Mouse (Mus musculus) midbrain, embryonic 14.5 days (tissue): Measurements from ENCODE around the gene Cfap58. TPM values are rescaled to one million over a fixed set of nuclear protein-coding genes. Genes with fewer than 3 reads are reported as not detected.
A peak's percentile ranks its signal among the peaks of the same experiment; 100 is the strongest.

Experiments
- ATAC-seq: fragments of 200-750 bp; cut with Nextera tagmentation; 2 replicates; pipeline ENCODE4 v1.8.0; 2017; ENCODE audit warnings: moderate number of reproducible peaks, moderate library complexity; ENCODE audit not compliant: low FRiP score, low TSS enrichment
- DNase-seq: peaks from one replicate; pipeline ENCODE4 v3.0.0-alpha.2; 2015
- H3K27ac ChIP-seq: fragments of 300-500 bp; sonication (generic); replicated peaks from 2 replicates; pipeline ENCODE4 v1.5.1; 2014; ENCODE audit warnings: mild to moderate bottlenecking, low read depth, low read length, moderate library complexity
- H3K27me3 ChIP-seq: fragments of 300-500 bp; sonication (generic); 2 replicates; pipeline ENCODE4 v1.6.1; 2014; ENCODE audit warnings: low read length, control low read depth, mixed read lengths; ENCODE audit not compliant: control insufficient read depth, insufficient read depth
- H3K36me3 ChIP-seq: fragments of 300-500 bp; sonication (generic); 2 replicates; pipeline ENCODE4 v1.6.1; 2014; ENCODE audit warnings: low read length, control low read depth; ENCODE audit not compliant: control insufficient read depth, insufficient read depth
- H3K4me1 ChIP-seq: fragments of 300-500 bp; sonication (generic); 2 replicates; pipeline ENCODE4 v1.6.1; 2014; ENCODE audit warnings: mild to moderate bottlenecking, antibody characterized with exemption, low read length, control low read depth; ENCODE audit not compliant: control insufficient read depth, insufficient read depth
- H3K4me2 ChIP-seq: fragments of 300-500 bp; sonication (generic); 2 replicates; pipeline ENCODE4 v1.6.1; 2014; ENCODE audit warnings: mild to moderate bottlenecking, low read length, moderate library complexity
- H3K4me3 ChIP-seq: fragments of 300-500 bp; sonication (generic); replicated peaks from 2 replicates; pipeline ENCODE4 v1.5.1; 2014; ENCODE audit warnings: low read depth, low read length
- H3K9ac ChIP-seq: fragments of 300-500 bp; sonication (generic); replicated peaks from 2 replicates; pipeline ENCODE4 v1.6.1; 2014; ENCODE audit warnings: mild to moderate bottlenecking, low read length, moderate library complexity
- H3K9me3 ChIP-seq: fragments of 300-500 bp; sonication (generic); 2 replicates; pipeline ENCODE4 v1.6.1; 2016; ENCODE audit warnings: low read length, control low read depth, mixed read lengths; ENCODE audit not compliant: control insufficient read depth
- WGBS: fragments of 180-500 bp; shearing (Covaris S2); extraction: QIAGEN DNeasy Blood & Tissue Kit; methylation state at CpG from one replicate; pipeline ENCODE4 v1.1.7; 2014; 5-methylcytosine and 5-hydroxymethylcytosine counted together
- polyA plus RNA-seq: library from polyadenylated mRNA; unstranded; fragments of >200 nt; fragmentation: Nextera tagmentation; extraction: Ambion mirVana; gene quantifications from 2 replicates; pipeline ENCODE4 v1.2.1, GENCODE M21; 2014

Cfap58 gene
- polyA plus RNA-seq, 1 experiment from 2014 or later = 0.89 TPM

DNA sequence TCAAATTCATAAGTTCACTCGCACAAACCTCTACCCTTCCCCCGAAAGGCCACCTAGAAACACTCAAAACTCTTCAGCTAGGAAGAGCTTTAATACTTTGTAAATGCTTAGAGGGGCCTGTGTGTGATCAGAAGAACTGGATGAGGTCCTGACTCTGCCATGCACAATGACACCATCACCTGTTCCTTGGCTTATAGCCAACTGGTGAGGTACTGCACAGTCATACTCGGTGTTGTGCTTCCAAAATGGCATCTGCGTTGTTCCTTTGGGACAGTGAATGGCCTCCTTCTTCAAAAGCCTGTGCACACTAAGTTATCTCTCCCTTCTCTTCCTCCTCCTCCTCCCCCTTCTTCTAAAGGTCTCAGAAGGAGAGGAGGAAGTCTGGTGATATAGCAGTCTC, 26.7 kb upstream of the Cfap58 start:
- peak overlapping the region; percentile 95 for H3K27ac ChIP-seq
- peaks cover 20% of the 10 kb centered on the region for H3K4me1 ChIP-seq
- no peak overlapping the region for H3K4me2 ChIP-seq
- DNase-seq (no peak), ATAC-seq (no peak)
- WGBS = 91% methylated on average over 4 of the region's 4 CpGs
- H3K4me3 ChIP-seq = no peak overlapping the region
- no peaks in the 10 kb centered on the region for H3K27me3 ChIP-seq
- H3K9ac ChIP-seq = no peak overlapping the region
- no peaks in the 10 kb centered on the region for H3K9me3 ChIP-seq
- H3K36me3 ChIP-seq = no peaks in the 10 kb centered on the region

DNA sequence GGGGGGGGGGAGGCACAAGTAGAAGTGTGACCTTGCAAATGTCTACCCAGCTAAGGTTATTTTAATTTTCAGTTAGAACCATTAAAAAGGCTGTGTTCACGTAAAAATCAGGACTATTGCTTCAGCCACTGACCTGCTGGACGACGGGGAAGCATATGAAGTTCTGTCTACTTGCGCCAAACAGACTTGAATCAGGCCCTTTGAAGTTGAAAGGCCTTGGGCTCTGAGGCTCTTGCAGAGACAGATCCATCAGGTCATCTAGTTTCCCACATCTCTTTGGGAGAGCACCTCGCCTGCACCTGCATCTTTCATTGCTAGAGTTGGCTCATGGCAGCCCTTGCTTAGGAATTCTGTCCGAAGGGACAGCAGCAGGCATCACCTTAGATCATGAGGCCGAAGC, 24.1 kb upstream of the Cfap58 start:
- H3K27ac ChIP-seq = no peak overlapping the region
- no peak overlapping the region for H3K4me2 ChIP-seq
- no peak for ATAC-seq
- peaks cover 36% of the 10 kb centered on the region for H3K4me1 ChIP-seq
- 92% methylated on average over 7 of the region's 7 CpGs for WGBS
- no peaks in the 10 kb centered on the region for H3K9me3 ChIP-seq
- no peak overlapping the region for H3K4me3 ChIP-seq
- H3K9ac ChIP-seq = no peak overlapping the region
- no peak for DNase-seq
- no peaks in the 10 kb centered on the region for H3K27me3 ChIP-seq
- H3K36me3 ChIP-seq = no peaks in the 10 kb centered on the region

DNA sequence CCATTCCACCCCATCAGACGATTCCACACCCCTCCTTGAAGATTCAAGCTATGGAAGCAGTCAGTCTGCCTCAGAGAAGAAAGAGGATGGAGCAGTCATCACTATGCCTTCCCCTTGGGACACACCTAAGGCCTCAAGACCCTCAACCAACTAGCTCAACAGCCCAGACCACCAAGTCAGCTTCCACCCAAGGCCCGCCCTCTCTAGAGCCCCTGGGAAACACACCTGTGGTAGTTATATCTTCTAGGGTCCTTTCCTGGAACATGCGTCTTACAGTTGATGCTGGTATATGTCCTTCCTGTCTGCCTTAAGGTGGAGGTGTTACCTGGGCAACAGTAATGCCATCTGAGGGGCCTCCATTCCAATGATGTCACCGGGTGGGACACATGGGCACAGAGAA, 23.3 kb upstream of the Cfap58 start:
- ATAC-seq (no peak), DNase-seq (no peak)
- no peak overlapping the region for H3K4me2 ChIP-seq
- no peaks in the 10 kb centered on the region for H3K27me3 ChIP-seq
- no peaks in the 10 kb centered on the region for H3K36me3 ChIP-seq
- 97% methylated on average over 4 of the region's 4 CpGs for WGBS
- no peak overlapping the region for H3K9ac ChIP-seq
- peaks cover 30% of the 10 kb centered on the region for H3K4me1 ChIP-seq
- no peak overlapping the region for H3K27ac ChIP-seq
- H3K4me3 ChIP-seq = no peak overlapping the region
- H3K9me3 ChIP-seq = no peaks in the 10 kb centered on the region

DNA sequence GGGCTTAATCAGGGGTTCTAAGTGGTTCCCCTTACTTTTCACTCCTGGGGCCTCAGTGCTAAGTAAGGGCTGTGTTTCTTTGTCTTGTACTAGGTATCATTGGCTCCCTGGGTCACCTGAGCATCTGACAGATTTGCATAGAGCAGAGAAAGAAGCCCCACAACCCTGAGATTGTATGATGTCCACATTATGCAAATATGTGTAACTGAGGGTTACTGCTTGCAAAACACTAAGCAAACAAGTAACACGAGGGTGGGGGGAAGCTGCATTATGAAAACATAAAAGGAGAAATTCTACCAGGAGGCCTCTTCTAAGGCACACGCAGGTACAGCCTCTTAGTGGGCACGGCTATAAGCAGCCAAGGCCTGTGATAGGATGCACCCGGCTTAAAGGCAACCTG, 22.2 kb upstream of the Cfap58 start:
- Histone ChIP-seq H3K9ac (no peak overlapping the region), H3K27ac (no peak overlapping the region), H3K27me3 (no peaks in the 10 kb centered on the region), H3K36me3 (no peaks in the 10 kb centered on the region), H3K9me3 (no peaks in the 10 kb centered on the region), H3K4me2 (no peak overlapping the region), H3K4me3 (no peak overlapping the region), H3K4me1 (peaks cover 24% of the 10 kb centered on the region)
- 85% methylated on average over 4 of the region's 4 CpGs for WGBS
- DNase-seq = no peak
- no peak for ATAC-seq

DNA sequence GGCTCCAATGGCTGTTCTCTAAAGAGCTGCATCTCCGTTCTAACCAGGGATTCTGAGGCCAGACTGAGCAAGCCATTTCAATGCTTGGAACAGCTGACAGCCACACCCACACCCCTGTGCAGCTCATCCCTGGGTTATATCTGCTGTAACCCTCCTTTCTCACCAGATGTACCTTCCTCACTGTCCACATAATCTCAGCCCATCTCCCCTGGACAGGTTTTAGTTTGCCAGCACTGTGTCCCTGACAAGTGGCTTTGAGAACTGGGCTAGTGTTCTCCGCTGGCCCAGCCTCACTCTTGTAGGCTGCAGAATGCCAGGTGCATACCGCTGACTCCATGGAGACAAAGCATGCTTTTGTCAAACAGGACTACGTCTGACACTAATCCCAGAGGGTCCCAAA, 20.1 kb upstream of the Cfap58 start:
- DNase-seq (peak; percentile 29), ATAC-seq (no peak)
- Histone ChIP-seq H3K4me1 (peaks cover 22% of the 10 kb centered on the region), H3K9ac (peak overlapping the region; percentile 2), H3K27me3 (no peaks in the 10 kb centered on the region), H3K27ac (no peak overlapping the region), H3K4me2 (peak overlapping the region; percentile 88), H3K9me3 (no peaks in the 10 kb centered on the region), H3K36me3 (no peaks in the 10 kb centered on the region), H3K4me3 (0 out of 2 replicates have a peak overlapping the region, but pooled peaks have one; percentile 71)
- 9% methylated on average over 4 of the region's 4 CpGs for WGBS

DNA sequence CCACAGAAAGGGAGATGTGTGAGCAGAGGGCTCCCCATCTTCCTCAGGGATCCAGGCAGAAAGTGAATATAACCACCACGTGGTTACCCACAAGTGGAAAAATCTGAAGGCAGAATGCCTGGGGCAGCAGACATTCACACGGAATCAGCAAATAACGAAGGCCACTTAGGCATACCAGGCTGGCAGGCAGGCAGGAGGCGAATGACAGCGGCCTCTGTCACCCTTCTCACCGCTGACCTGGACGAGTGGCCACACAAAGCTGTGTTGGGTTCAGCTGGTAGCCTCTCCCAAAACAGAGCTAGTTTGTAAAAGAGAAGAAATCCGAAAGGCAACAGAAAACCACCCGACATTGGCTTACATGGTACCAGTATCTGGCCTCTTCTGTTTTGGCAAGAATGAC, 19.5 kb upstream of the Cfap58 start:
- 10% methylated on average over 9 of the region's 9 CpGs for WGBS
- peak overlapping the region; percentile 2 for H3K9ac ChIP-seq
- H3K36me3 ChIP-seq = no peaks in the 10 kb centered on the region
- DNase-seq (peak; percentile 23), ATAC-seq (no peak)
- peak overlapping the region; percentile 71 for H3K4me3 ChIP-seq
- no peaks in the 10 kb centered on the region for H3K9me3 ChIP-seq
- H3K4me2 ChIP-seq = peak overlapping the region; percentile 88
- H3K27me3 ChIP-seq = no peaks in the 10 kb centered on the region
- H3K4me1 ChIP-seq = peaks cover 22% of the 10 kb centered on the region
- H3K27ac ChIP-seq = no peak overlapping the region

DNA sequence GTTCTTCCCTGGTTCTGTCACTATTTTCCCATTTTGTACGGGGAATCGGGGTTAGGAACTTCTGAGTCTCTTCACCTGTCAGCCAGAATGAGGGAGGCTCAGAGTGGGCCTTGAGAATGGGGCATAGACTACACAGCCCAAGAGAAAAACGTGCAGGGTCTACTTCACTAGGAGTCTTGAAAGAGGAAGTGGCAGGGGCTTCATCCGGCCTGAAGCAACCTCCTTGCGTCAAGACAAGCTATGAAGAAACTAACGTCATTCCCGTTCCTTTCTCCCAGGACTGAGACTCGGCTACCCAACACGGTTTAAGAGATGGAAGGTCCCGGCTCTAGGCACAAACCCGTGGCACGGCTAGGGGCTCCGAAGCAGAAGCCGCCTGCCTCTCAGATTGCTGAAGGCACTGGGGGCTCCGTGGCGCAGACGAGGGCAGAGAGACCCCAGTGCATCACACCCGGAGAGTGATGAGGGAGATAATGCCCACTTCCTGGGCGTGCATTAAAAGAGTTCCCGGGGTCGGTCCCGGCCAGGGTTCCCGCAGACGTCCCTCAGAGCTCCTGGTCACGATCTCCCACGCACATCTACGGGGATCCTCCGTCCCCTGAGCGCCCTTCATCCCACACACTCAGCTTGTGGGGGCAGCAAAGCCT, 18.9 kb upstream of the Cfap58 start:
- Histone ChIP-seq H3K36me3 (no peaks in the 10 kb centered on the region), H3K4me1 (peaks cover 22% of the 10 kb centered on the region), H3K9me3 (no peaks in the 10 kb centered on the region), H3K4me3 (peak overlapping the region; percentile 71), H3K4me2 (peak overlapping the region; percentile 88), H3K27me3 (no peaks in the 10 kb centered on the region), H3K9ac (peak overlapping the region; percentile 75), H3K27ac (peak overlapping the region; percentile 83)
- 1% methylated on average over 29 of the region's 29 CpGs for WGBS
- ATAC-seq = peak; percentile 47
- peak; percentile 58 for DNase-seq

DNA sequence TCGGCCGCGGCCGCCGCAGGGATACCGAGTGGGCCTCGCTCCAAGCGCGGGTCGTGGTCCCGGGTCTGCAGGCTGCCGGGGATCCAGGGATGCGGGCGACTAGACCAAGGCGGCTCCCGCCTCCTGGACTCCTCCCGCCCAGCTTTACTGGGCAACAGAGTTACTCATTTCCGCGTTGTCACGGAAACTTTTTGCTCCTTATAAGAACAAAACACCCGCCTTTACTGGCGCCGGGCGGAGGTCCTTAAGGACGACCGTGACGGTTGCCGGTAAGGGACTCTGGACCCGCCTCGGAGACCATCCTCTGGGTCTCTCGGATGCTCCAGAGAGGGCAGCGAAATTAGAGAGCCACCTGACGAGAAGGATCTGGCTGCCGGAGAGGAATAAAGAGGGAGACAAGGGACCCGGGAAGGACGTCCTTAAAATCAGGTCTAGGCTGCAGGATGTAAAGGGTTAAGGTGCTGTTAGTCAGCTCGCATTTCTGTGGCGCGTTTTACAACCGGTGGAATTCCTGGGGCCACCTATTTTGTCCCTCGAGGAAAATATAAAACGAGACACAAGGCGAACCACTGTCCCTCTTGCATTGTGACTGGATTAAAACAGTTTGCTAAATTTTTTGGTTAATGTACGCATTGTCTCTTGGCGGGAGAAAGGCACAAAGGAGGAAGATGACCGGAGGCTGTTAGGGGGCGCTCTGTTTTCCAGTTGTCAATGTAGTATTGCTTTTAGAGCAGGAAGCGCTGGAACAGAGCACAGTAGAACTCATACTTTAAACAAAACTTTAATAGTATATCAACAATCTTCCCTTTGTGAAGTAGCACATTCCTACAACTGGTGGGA, 18.1 kb upstream of the Cfap58 start, which contains the start of the genes Cfap43 and Itprip:
TSS of gene Cfap43 (minus strand) at position 162 of the 840 bp plus-strand sequence.
TSS of gene Itprip (minus strand) at position 174 of the 840 bp plus-strand sequence.
- no peaks in the 10 kb centered on the region for H3K36me3 ChIP-seq
- peak; percentile 71 for ATAC-seq
- under 1% methylated on average over 48 of the region's 48 CpGs for WGBS

More for the DNA sequence above, 18.1 kb upstream of the Cfap58 start, which contains the start of the genes Cfap43 and Itprip:
- Histone ChIP-seq H3K27ac (peak within 1 kb of the TSS; percentile 83), H3K4me3 (peak within 1 kb of the TSS; percentile 71), H3K4me2 (peak within 1 kb of the TSS; percentile 88), H3K4me1 (peaks cover 22% of the 10 kb centered on the region), H3K9me3 (no peaks in the 10 kb centered on the region), H3K9ac (peak within 1 kb of the TSS; percentile 75), H3K27me3 (no peaks in the 10 kb centered on the region)
- peak; percentile 87 for DNase-seq
